In genomic region chr1:64118285-64119170, GRCm38 (mm10) we compare ENCODE assay signal across 8 mouse cellular contexts. TPM values are rescaled to one million over a fixed set of nuclear protein-coding genes. Genes with fewer than 3 reads are reported as not detected.
A peak's percentile ranks its signal among the peaks of the same experiment; 100 is the strongest.
DNase-seq lines count a peak whose midpoint lies in the region; ATAC-seq lines count a peak whose summit lies in the region.

No protein-coding gene starts in this region.

- ATAC-seq in forebrain, embryonic 14.5 days = no peak
- ATAC-seq in intestine, embryonic 14.5 days (replicated peaks; ENCODE audit: low FRiP score, low TSS enrichment, low read depth) = no peak
- no peak for ATAC-seq in liver, embryonic 16.5 days (ENCODE audit: low read depth)
- no peak for ATAC-seq in stomach, embryonic 16.5 days (ENCODE audit: insufficient read depth, low FRiP score)
- no peak for ATAC-seq in monocyte, adult 5-6 weeks (replicated peaks; ENCODE audit: insufficient number of reproducible peaks, low FRiP score, low TSS enrichment, poor library complexity, severe bottlenecking)

- H3K4me1 ChIP-seq in forebrain, embryonic 14.5 days (ENCODE audit: control insufficient read depth, insufficient read depth, low read length) = peaks cover 35% of the 10 kb centered on the region
- peaks cover 24% of the 10 kb centered on the region; the same call in 1 of the 2 replicates for H3K4me1 ChIP-seq in intestine, embryonic 14.5 days (replicated peaks; ENCODE audit: control insufficient read depth, insufficient read depth, low read length)
- peaks cover 21% of the 10 kb centered on the region for H3K4me1 ChIP-seq in liver, embryonic 16.5 days (ENCODE audit: control insufficient read depth, low read depth, low read length)
- H3K4me1 ChIP-seq in stomach, embryonic 16.5 days (ENCODE audit: control insufficient read depth, insufficient read depth, low read length) = peaks cover 13% of the 10 kb centered on the region

- H3K36me3 ChIP-seq in forebrain, embryonic 14.5 days (ENCODE audit: control insufficient read depth, insufficient read depth, low read length) = no peaks in the 10 kb centered on the region
- no peaks in the 10 kb centered on the region for H3K36me3 ChIP-seq in intestine, embryonic 14.5 days (ENCODE audit: control insufficient read depth, insufficient read depth, low read length)
- H3K36me3 ChIP-seq in liver, embryonic 16.5 days (ENCODE audit: control insufficient read depth, insufficient read depth) = no peaks in the 10 kb centered on the region
- no peaks in the 10 kb centered on the region for H3K36me3 ChIP-seq in stomach, embryonic 16.5 days (ENCODE audit: control insufficient read depth, insufficient read depth, low read length)

- 33% methylated on average over 6 of the region's 6 CpGs for WGBS in forebrain, embryonic 14.5 days
- WGBS in intestine, embryonic 14.5 days = 29% methylated on average over 6 of the region's 6 CpGs
- 12% methylated on average over 6 of the region's 6 CpGs for WGBS in liver, embryonic 16.5 days (ENCODE audit: insufficient replicate concordance)
- 34% methylated on average over 6 of the region's 6 CpGs for WGBS in stomach, embryonic 16.5 days

- H3K4me2 ChIP-seq in forebrain, embryonic 14.5 days (ENCODE audit: low read length) = peak overlapping the region; percentile 59
- H3K4me2 ChIP-seq in intestine, embryonic 14.5 days (ENCODE audit: low read length) = peak overlapping the region; percentile 80
- peak overlapping the region; percentile 75 for H3K4me2 ChIP-seq in liver, embryonic 16.5 days (ENCODE audit: low read depth, low read length)
- peak overlapping the region; percentile 81 for H3K4me2 ChIP-seq in stomach, embryonic 16.5 days (ENCODE audit: low read depth, low read length)

- peak overlapping the region; percentile 91 for H3K9ac ChIP-seq in forebrain, embryonic 14.5 days (ENCODE audit: low read length)
- H3K9ac ChIP-seq in intestine, embryonic 14.5 days (ENCODE audit: low read length) = peak overlapping the region; percentile 91
- no peak overlapping the region for H3K9ac ChIP-seq in liver, embryonic 16.5 days (ENCODE audit: low read depth, low read length)
- peak overlapping the region; percentile 88 for H3K9ac ChIP-seq in stomach, embryonic 16.5 days (ENCODE audit: low read length)

- peak overlapping the region; percentile 100 for H3K27ac ChIP-seq in forebrain, embryonic 14.5 days (ENCODE audit: low read depth, low read length)
- H3K27ac ChIP-seq in intestine, embryonic 14.5 days (ENCODE audit: low read depth) = peak overlapping the region; percentile 100
- H3K27ac ChIP-seq in liver, embryonic 16.5 days (ENCODE audit: low read length) = peak overlapping the region; percentile 79
- peak overlapping the region; percentile 97 for H3K27ac ChIP-seq in stomach, embryonic 16.5 days (ENCODE audit: low read length)

- peak overlapping the region; percentile 72 for H3K4me3 ChIP-seq in forebrain, embryonic 14.5 days (ENCODE audit: low read depth, low read length)
- H3K4me3 ChIP-seq in intestine, embryonic 14.5 days (ENCODE audit: low read depth, low read length) = peak overlapping the region; percentile 83
- peak overlapping the region; percentile 73 for H3K4me3 ChIP-seq in liver, embryonic 16.5 days (ENCODE audit: low read depth, low read length)
- peak overlapping the region; percentile 78 for H3K4me3 ChIP-seq in stomach, embryonic 16.5 days (replicated peaks; ENCODE audit: low read length)

- no peaks in the 10 kb centered on the region for H3K9me3 ChIP-seq in forebrain, embryonic 14.5 days (replicated peaks; ENCODE audit: control insufficient read depth, low read length)
- no peaks in the 10 kb centered on the region for H3K9me3 ChIP-seq in intestine, embryonic 14.5 days (ENCODE audit: control insufficient read depth, low read length)
- no peaks in the 10 kb centered on the region for H3K9me3 ChIP-seq in liver, embryonic 16.5 days (replicated peaks; ENCODE audit: control insufficient read depth, low read length)
- no peaks in the 10 kb centered on the region for H3K9me3 ChIP-seq in stomach, embryonic 16.5 days (replicated peaks; ENCODE audit: control insufficient read depth, low read length)

- peak; percentile 40 for DNase-seq in adrenal gland, adult 2 months
- DNase-seq in adrenal gland, postnatal 25 days = no peak
- DNase-seq in 3T3-L1 (ENCODE audit: low read depth, low spot score) = peak; percentile 87
- peak; percentile 49 for DNase-seq in forebrain, embryonic 14.5 days (ENCODE audit: low spot score)
- no peak for DNase-seq in intestine, embryonic 14.5 days (ENCODE audit: low spot score)

- no peaks in the 10 kb centered on the region for H3K27me3 ChIP-seq in forebrain, embryonic 14.5 days (replicated peaks; ENCODE audit: control insufficient read depth, insufficient read depth, low read length)
- no peaks in the 10 kb centered on the region for H3K27me3 ChIP-seq in intestine, embryonic 14.5 days (replicated peaks; ENCODE audit: control insufficient read depth, insufficient read depth, low read length)
- peaks cover 8% of the 10 kb centered on the region for H3K27me3 ChIP-seq in liver, embryonic 16.5 days (ENCODE audit: control insufficient read depth, insufficient read depth, low read depth, low read length)
- H3K27me3 ChIP-seq in stomach, embryonic 16.5 days (ENCODE audit: control insufficient read depth, insufficient read depth, low read length) = no peaks in the 10 kb centered on the region

RNA-seq across cellular contexts. Expression of gene Klf7, which starts 3.6 kb away (rescaled TPM):
- 10 to 100 TPM; 13.4 to 18.6 TPM for total RNA-seq in adrenal gland, adult 2 months (2021)
- 7.1 and 15.5 TPM in 2 replicates for polyA plus RNA-seq in adrenal gland, adult 2 months (2012; rRNA removed)
- total RNA-seq in adrenal gland, postnatal 25 days (2021) = 18.6 and 23.3 TPM in 2 replicates
- 63.1 and 91.4 TPM in 2 replicates for polyA plus RNA-seq in forebrain, embryonic 14.5 days (2014; fragmentation: Nextera tagmentation; extraction: Ambion mirVana)
- polyA plus RNA-seq in intestine, embryonic 14.5 days (2014; fragmentation: Nextera tagmentation; extraction: Ambion mirVana) = 30.5 and 33.1 TPM in 2 replicates
- 5.4 and 7.8 TPM in 2 replicates for polyA plus RNA-seq in liver, embryonic 16.5 days (2015; fragmentation: Nextera tagmentation; extraction: Ambion mirVana)
- 22.9 and 25.4 TPM in 2 replicates for polyA plus RNA-seq in stomach, embryonic 16.5 days (2015; fragmentation: Nextera tagmentation; extraction: Ambion mirVana)
- 15.9 to 26.0 TPM (median 19.5 TPM) in 3 replicates for total RNA-seq in monocyte, adult 5-6 weeks (2017)

Comparison
In these comparisons a context has a peak if more than half of its experiments do, and no peak if none do; other contexts are left out.
1. DNase-seq: peak in adrenal gland, adult 2 months (single experiment), 3T3-L1 (single experiment) and forebrain, embryonic 14.5 days (single experiment); none in adrenal gland, postnatal 25 days (single experiment) and intestine, embryonic 14.5 days (single experiment).
2. Peak in every context shown above with its lines, with median percentiles within 50 percentile points of each other: H3K27ac ChIP-seq, H3K4me2 ChIP-seq and H3K4me3 ChIP-seq.